Mouse (Mus musculus) skeletal muscle tissue, adult 2 months (tissue): ENCODE data around the gene Mllt6.
"Not testable (repeated sequence)": the region's sequence is repeated elsewhere in the genome, so short reads cannot be mapped to it uniquely, and the experiment has no call there.

Experiments used
- DNase-seq: peaks from one replicate; pipeline ENCODE4 v3.0.0-alpha.2; 2012; ENCODE audit warnings: low read depth, low spot score

Gene Mllt6

DNA sequence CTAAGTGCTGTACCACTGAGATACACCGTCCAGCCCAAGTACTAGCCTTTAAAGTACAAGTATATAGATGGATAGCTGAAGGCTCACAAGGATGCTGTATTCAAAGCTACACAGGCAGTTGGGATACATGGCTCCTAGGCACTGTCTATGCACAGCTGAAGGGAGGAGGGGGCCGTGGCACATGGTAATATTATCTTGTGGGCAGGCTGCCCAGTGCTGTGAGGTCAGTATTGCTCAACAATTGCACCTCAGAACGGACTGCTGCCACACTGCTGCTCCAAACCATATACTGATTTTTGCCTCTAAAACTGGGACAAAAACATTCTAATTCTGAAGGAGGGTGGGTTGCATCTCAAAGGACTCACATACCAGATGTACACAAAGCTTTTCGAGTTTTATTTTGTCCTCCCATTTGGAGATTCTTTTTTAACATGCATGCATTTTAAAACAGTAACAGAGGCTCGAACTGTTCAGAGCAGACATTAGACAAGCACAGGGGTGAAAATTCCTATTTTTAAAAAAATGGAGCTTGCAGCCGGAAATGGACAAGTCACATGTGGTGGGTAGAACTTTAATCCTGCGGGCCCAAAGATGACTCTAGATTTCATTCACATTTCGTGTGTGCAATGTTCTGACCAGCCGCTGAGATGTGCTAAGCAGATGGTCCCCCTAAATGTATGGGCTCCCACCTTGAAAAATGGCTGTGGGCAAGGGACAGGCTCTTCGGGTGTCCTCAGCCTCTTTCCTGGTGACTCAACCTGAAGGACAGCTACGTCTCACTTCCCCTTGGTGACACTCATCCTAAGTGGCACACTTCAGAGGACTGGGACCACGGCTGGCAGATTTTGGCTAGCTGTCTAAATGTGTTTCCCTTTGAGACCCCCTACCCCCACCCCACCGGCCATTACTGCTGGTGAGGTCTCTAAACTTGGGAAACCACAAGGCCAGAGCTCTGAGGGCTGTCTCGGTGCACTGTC lies 51.9 kb downstream of the Mllt6 start:
- DNase-seq: peak; percentile 64

DNA sequence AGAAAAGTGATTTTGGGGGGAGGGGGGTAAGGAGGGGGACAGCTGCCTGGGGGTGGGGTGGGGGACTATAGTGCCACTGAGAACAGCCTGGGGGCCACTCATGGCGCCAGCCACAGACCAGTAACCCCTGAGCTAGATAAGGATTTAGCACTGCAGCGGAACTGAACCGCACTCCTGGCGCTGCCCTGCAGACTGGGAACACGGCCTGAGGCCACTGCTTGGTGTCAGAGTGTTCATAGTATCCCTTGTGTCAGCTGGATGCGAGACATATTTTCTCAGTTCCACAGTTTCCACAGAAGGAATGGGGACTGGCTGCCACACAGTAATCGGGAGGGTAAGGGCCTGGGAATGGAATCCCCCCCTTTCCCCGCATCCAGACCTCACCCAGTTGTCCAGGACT lies 52.8 kb downstream of the Mllt6 start:
- no peak for DNase-seq

DNA sequence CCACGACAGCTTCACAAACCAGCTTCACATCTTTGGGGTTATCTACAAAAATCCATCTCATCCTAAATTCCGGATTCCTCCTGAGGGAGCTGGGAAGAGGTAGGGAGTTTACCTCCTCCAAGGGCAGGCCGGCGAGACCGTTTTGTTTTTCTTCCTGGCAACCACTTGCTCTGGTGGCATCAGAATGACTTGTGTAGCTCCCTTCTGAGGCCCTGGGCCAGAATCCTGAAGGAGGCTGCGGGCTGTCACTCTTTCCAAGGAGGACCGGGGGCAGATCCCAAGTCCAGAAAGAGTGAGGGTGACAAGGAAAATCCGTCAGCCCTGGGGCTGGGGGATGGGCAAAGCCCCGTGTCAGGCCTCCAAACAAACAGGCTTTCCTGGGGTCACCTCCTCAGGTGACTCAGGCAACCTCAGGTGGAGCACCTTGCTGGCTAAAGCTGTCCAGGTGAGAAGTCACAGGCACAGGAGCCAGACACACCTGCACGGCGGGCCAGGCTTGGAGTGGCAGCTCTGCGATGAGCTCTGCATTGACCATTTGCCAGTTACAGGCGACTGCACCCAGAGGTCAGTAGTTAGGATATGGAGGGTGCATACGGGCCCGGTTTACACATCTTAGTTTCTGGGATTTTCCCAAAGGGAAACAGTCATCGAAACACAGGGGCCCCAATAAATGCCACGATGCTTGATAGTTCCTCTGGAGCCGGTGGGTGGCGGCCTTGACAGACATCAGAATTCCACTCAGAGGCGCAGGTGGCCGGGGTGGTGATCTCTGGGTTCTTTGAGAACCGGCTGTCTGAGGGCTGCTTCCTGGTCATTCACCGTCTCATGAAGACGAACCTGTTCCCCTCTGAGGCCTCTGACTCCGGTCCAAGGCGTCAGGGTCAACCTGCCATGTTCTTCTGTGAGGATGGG lies 54.4 kb downstream of the Mllt6 start:
- DNase-seq: no peak

DNA sequence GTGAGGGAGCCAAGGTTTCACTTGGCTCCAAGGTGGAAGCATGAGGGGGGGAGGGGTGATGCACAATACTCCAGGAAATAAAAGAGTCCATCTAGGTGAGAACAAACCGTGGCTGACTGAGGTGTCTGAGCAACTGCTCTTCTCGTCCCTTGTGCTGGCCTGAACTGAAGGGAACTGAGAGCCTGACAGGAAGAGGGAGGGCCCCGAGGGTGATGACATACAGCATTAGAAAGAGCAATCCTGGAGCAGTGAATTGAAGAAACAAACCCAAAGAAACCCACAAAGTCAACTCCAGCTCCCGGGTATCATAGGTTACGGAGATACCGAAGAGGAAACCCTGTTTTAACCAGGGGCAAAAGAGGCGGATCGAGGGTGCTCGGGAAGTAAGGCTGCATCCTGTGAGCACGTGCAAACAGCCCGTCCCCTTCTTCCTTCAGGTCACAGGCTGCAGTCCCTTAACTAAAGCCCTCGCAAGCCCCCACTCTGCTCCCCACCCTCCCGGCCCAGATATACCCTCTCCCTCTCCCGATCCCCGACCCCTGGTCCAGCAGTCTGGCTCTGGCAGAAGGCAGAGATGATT lies 55.2 kb downstream of the Mllt6 start:
- DNase-seq: no peak

DNA sequence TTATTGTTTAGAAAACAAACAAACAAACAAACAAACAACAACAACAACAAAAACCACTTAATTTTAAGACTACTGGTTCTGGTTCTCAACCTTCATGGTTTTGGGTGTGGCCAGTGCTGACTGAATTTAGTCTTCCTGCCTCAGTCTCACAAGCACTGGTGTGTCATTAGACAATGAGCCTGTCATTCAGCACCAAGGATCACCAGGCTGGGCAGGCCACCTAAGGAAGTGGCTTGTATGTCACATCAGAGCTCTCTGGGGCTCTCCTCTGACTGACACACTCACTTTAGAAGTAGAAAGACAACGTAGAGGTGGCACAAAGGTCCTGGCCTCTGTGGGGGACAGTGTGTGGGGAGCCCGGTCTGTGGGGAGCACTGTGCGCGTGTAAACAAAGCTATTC lies 55.8 kb downstream of the Mllt6 start:
- DNase-seq: no peak

DNA sequence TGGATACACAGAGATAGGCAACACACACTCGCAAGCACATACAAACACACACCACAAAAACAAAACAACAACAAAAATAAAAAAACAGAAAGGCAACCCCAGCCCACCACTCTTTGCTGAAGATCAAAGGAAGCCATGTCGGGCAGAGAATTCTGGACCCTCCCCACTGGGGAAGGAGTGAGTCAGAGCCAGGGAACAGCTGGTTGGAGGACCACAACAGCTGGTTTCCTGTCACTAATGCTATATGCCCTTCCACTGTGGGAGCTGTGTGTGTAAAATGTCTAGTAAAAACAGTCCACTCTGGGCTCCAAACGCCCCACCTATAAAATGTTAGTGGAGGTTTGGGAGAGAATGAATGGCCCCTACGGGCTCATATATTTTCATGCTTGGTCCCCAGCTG lies 58.1 kb downstream of the Mllt6 start:
- no peak for DNase-seq

DNA sequence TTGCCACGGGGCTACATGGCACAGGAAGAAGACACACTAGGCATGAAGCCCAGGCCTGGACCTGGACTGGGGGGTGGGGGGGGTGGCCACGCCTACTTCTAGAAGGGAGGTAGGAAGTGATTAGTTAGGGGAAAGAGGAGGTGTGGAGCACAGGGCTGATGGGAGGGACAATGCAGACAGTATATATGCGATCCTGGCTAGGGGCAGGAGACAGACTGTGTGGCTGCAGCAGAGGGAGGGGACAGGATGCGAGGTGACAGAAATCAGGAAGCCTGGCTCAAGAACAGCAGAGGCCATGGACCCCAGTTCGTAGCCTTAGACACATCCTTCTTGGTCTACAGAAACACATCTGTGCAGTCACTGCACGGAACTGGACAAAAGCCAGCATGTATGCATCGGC lies 60.5 kb downstream of the Mllt6 start:
- no peak for DNase-seq

DNA sequence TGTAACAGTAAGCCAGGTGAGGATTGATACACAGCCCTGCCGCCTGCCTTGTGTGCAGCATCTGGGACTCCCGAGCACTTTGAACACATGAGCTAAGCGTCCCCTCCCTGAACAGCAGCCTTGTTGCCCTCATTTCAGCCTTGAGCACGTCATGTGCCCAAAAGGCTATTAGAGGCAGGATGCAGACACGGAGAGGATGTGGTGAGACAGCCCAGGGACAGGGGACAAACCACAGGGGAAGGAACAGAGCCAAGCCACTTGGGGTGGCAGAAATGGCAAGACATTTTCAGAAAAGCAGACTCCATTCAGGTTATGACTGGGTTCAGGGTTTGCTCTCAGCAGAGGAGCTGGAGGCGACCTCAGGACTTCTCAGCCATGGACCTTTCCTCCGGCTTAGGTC lies 65.1 kb downstream of the Mllt6 start:
- no peak for DNase-seq

DNA sequence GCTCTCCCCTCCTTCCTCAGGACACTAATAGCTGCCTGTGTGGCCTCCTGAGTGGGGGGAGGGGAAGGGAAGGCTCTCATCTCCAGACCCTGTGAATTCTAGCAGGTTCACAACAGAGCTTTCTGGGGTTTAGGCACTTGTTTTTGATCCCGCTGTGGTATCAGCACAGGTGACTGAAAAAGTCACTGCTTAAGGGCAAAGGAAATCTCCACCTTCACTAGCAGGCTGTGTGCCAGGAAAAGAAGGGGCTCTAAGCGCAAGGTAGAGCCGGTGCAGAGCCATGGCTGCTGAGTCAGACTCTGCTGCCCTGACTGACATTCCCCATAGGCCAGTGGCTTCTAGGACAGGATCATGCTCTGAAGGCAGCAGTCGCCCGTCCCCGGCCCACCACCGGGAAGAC lies 65.5 kb downstream of the Mllt6 start:
- no peak for DNase-seq

DNA sequence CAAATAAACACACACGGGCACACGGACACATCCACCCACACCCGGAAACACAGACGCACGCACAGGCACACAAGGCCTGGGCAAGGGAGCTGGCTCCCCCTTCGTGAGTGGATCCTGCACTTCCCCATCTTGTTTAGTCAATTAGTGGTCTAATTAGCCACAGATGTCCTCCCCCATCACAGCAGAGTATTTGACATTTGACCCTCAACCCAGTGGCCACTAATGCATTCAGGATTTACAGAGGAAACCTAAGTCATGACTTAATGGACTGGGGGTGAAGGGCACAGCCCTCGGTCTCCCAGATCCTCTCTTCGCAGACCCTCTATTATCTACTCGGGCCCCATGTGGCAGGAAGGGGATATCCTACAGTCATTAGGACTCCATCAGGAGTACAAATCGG lies 70.5 kb downstream of the Mllt6 start:
- DNase-seq: no peak

DNA sequence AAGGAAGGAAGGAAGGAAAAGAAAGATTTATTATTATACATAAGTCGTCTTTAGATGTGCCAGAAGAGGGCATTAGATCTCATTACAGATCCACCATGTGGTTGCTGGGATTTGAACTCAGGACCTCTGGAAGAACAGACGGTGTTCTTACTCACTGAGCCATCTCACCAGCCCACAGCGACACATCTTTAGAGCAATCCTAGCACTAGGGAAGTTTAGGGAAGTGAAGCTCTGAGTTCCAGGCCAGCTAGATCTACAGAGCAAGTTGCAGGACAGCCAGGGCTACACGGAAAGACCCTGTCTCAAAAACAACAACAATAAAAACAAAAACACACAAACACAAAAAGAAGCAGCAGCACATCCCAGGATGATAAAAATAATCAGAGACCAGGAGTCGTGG lies 71.6 kb downstream of the Mllt6 start:
- DNase-seq: not testable (repeated sequence)
